Mouse (Mus musculus): ENCODE data around the gene Fcgr1. TPM values are rescaled to one million over a fixed set of nuclear protein-coding genes. Genes with fewer than 3 reads are reported as not detected.
"Not testable (repeated sequence)": the region's sequence is repeated elsewhere in the genome, so short reads cannot be mapped to it uniquely, and the experiment has no call there.

The Fcgr1 gene
- 2.4 and 3.6 TPM in 2 replicates for polyA plus RNA-seq (2015; fragmentation: Nextera tagmentation; extraction: Ambion mirVana)

- H3K27ac ChIP-seq, result no peak within 1 kb of the TSS
- no peaks in the 10 kb centered on the region for H3K9me3 ChIP-seq
- no peaks in the 10 kb centered on the region for H3K36me3 ChIP-seq
- no peak within 1 kb of the TSS for H3K9ac ChIP-seq
- no peak for ATAC-seq (ENCODE audit: borderline replicate concordance, extremely low read depth, low FRiP score, low TSS enrichment)
- 76% methylated on average over 4 of the region's 4 CpGs for WGBS
- H3K4me1 ChIP-seq, result no peaks in the 10 kb centered on the region
- no peak within 1 kb of the TSS for H3K4me2 ChIP-seq
- no peak within 1 kb of the TSS for H3K4me3 ChIP-seq
- no peaks in the 10 kb centered on the region for H3K27me3 ChIP-seq
These were observed at the start of gene Fcgr1 for GRCm38 (mm10) chr3:96293787-96294186. Gene Fcgr1, minus strand, starts transcription at chr3:96293969.

DNA sequence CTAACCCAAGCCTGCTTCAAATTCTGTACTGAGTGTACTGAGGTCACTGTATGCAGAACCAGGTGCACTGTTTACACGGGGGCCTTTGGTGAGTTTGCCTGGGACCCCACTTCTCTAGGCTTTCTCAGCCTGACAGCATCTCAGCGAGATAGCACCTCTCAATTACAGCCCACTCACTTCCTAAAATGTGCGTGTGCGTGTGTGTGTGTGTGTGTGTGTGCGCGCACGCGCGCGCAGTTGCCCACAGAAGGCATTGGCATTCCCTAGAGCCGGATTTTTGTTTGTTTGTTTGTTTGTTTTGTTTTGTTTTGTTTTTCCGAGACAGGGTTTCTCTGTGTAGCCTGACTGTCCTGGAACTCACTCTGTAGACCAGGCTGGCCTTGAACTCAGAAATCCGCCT is 48.9 kb upstream of the Fcgr1 start:
- not testable (repeated sequence) for H3K4me3 ChIP-seq; H3K9ac ChIP-seq; H3K36me3 ChIP-seq; H3K9me3 ChIP-seq; ATAC-seq (ENCODE audit: borderline replicate concordance, extremely low read depth, low FRiP score, low TSS enrichment); H3K4me2 ChIP-seq; H3K27ac ChIP-seq; H3K4me1 ChIP-seq
- peaks cover 67% of the 10 kb centered on the region for H3K27me3 ChIP-seq
- 48% methylated on average over 13 of the region's 13 CpGs for WGBS

GRCm38 (mm10) chr3:96342100-96342499 is 48.3 kb upstream of the Fcgr1 start:
- not testable (repeated sequence) for H3K4me2 ChIP-seq; H3K27ac ChIP-seq; H3K4me3 ChIP-seq; H3K9me3 ChIP-seq; H3K4me1 ChIP-seq; ATAC-seq (ENCODE audit: borderline replicate concordance, extremely low read depth, low FRiP score, low TSS enrichment); H3K36me3 ChIP-seq; H3K9ac ChIP-seq
- peaks cover 72% of the 10 kb centered on the region for H3K27me3 ChIP-seq
- WGBS, result 42% methylated on average over 3 of the region's 3 CpGs

GRCm38 (mm10) chr3:96340611-96341312 is 47.0 kb upstream of the Fcgr1 start:
- Histone ChIP-seq H3K4me1 (no peaks in the 10 kb centered on the region), H3K9ac (no peak overlapping the region), H3K4me3 (peak overlapping the region; percentile 4; the same call in 1 of the 2 replicates), H3K4me2 (peak overlapping the region; percentile 34), H3K27ac (no peak overlapping the region), H3K36me3 (no peaks in the 10 kb centered on the region), H3K9me3 (no peaks in the 10 kb centered on the region), H3K27me3 (peaks cover 86% of the 10 kb centered on the region)
- WGBS, result 4% methylated on average over 24 of the region's 24 CpGs
- no peak for ATAC-seq (ENCODE audit: borderline replicate concordance, extremely low read depth, low FRiP score, low TSS enrichment)

GRCm38 (mm10) chr3:96338849-96339480 is 45.2 kb upstream of the Fcgr1 start:
- no peaks in the 10 kb centered on the region for H3K36me3 ChIP-seq
- H3K4me2 ChIP-seq, result no peak overlapping the region
- ATAC-seq (ENCODE audit: borderline replicate concordance, extremely low read depth, low FRiP score, low TSS enrichment), result no peak

GRCm38 (mm10) chr3:96338043-96338442 is 44.3 kb upstream of the Fcgr1 start:
- Histone ChIP-seq H3K27me3 (peaks cover 92% of the 10 kb centered on the region), H3K4me2 (no peak overlapping the region), H3K9ac (no peak overlapping the region), H3K9me3 (no peaks in the 10 kb centered on the region), H3K4me3 (no peak overlapping the region), H3K36me3 (no peaks in the 10 kb centered on the region), H3K27ac (no peak overlapping the region), H3K4me1 (peaks cover 6% of the 10 kb centered on the region)
- ATAC-seq (ENCODE audit: borderline replicate concordance, extremely low read depth, low FRiP score, low TSS enrichment), result no peak
- WGBS, result 84% methylated on average over 8 of the region's 8 CpGs

More at GRCm38 (mm10) chr3:96338849-96339480, 45.2 kb upstream of the Fcgr1 start:
- H3K9me3 ChIP-seq, result no peaks in the 10 kb centered on the region
- WGBS, result 33% methylated on average over 16 of the region's 16 CpGs
- H3K4me3 ChIP-seq, result no peak overlapping the region
- peaks cover 2% of the 10 kb centered on the region for H3K4me1 ChIP-seq
- no peak overlapping the region for H3K27ac ChIP-seq
- no peak overlapping the region for H3K9ac ChIP-seq
- H3K27me3 ChIP-seq, result peaks cover 90% of the 10 kb centered on the region

GRCm38 (mm10) chr3:96337269-96337668 is 43.5 kb upstream of the Fcgr1 start:
- Histone ChIP-seq H3K9ac (no peak overlapping the region), H3K9me3 (no peaks in the 10 kb centered on the region), H3K4me3 (no peak overlapping the region), H3K27me3 (peaks cover 94% of the 10 kb centered on the region), H3K4me2 (no peak overlapping the region), H3K27ac (no peak overlapping the region), H3K4me1 (peaks cover 8% of the 10 kb centered on the region), H3K36me3 (no peaks in the 10 kb centered on the region)
- ATAC-seq (ENCODE audit: borderline replicate concordance, extremely low read depth, low FRiP score, low TSS enrichment), result no peak
- WGBS, result 86% methylated on average over 6 of the region's 6 CpGs

DNA sequence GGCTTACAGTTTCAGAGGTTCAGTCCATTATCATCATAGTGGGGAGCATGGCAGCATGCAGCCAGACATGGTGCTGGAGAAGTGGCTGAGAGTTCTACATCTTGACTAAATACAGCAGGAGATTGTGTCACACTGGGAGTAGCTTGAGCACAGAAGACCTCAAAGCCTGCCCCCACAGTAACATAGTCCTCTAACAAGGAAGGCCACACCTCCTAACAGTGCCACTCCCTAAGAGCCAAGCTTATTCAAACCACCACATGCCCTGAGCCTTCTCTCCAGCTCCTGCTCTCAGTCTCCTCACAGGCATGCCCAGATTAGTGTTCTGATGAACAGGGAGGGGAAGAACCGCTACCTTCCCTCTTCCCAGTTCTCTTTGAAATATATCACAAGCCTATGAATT is 42.9 kb upstream of the Fcgr1 start:
- ATAC-seq (ENCODE audit: borderline replicate concordance, extremely low read depth, low FRiP score, low TSS enrichment), result no peak
- 80% methylated on average over 1 of the region's 1 CpGs for WGBS

DNA sequence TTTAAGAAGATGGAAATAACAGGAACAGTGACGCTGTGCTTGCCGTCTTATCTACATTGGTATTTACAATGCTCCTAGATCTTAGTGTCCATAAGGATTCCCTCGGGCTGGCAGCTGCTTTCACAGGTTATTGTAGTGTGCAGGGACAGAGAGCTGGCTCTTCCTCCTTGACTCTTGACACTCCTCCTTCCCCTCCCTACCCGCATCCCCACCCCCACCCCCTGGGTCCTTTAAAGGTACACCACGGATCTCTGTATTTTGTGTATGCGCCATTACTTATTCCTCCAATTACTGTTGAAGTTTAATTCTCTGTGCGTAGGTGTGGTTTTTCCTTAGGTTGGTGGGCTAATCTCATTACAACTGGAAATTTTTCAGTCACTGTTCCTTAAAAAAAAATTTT is 41.8 kb upstream of the Fcgr1 start:
- H3K9me3 ChIP-seq, result no peaks in the 10 kb centered on the region
- no peak overlapping the region for H3K27ac ChIP-seq
- no peak overlapping the region for H3K9ac ChIP-seq
- H3K4me3 ChIP-seq, result no peak overlapping the region
- ATAC-seq (ENCODE audit: borderline replicate concordance, extremely low read depth, low FRiP score, low TSS enrichment), result no peak
- no peaks in the 10 kb centered on the region for H3K36me3 ChIP-seq
- peaks cover 9% of the 10 kb centered on the region for H3K4me1 ChIP-seq
- H3K4me2 ChIP-seq, result no peak overlapping the region
- WGBS, result 16% methylated on average over 7 of the region's 7 CpGs
- peaks cover 94% of the 10 kb centered on the region for H3K27me3 ChIP-seq

More for the DNA sequence above, 42.9 kb upstream of the Fcgr1 start:
- H3K36me3 ChIP-seq, result no peaks in the 10 kb centered on the region
- H3K27me3 ChIP-seq, result peaks cover 95% of the 10 kb centered on the region
- no peak overlapping the region for H3K4me2 ChIP-seq
- no peaks in the 10 kb centered on the region for H3K9me3 ChIP-seq
- no peak overlapping the region for H3K27ac ChIP-seq
- H3K4me3 ChIP-seq, result no peak overlapping the region
- peaks cover 9% of the 10 kb centered on the region for H3K4me1 ChIP-seq
- H3K9ac ChIP-seq, result no peak overlapping the region

DNA sequence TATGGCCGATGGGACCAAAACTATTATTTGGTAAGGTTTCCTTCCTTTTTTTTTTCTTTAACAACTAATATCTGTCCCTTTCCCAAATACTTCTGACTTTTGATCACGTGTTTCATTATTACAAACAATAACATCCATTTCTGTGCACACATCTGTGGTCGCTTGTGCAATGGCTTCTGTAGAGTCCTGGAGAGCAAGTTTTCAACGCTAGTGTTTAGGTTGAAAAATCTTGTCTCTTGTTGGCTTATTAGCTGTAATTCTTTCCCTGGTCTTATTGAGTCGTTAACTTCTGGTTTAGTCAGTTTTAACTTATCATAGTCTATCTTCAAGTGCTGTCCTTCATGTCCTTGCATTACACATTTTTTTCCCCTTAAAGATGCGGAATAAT is 41.4 kb upstream of the Fcgr1 start:
- no peak for ATAC-seq (ENCODE audit: borderline replicate concordance, extremely low read depth, low FRiP score, low TSS enrichment)

DNA sequence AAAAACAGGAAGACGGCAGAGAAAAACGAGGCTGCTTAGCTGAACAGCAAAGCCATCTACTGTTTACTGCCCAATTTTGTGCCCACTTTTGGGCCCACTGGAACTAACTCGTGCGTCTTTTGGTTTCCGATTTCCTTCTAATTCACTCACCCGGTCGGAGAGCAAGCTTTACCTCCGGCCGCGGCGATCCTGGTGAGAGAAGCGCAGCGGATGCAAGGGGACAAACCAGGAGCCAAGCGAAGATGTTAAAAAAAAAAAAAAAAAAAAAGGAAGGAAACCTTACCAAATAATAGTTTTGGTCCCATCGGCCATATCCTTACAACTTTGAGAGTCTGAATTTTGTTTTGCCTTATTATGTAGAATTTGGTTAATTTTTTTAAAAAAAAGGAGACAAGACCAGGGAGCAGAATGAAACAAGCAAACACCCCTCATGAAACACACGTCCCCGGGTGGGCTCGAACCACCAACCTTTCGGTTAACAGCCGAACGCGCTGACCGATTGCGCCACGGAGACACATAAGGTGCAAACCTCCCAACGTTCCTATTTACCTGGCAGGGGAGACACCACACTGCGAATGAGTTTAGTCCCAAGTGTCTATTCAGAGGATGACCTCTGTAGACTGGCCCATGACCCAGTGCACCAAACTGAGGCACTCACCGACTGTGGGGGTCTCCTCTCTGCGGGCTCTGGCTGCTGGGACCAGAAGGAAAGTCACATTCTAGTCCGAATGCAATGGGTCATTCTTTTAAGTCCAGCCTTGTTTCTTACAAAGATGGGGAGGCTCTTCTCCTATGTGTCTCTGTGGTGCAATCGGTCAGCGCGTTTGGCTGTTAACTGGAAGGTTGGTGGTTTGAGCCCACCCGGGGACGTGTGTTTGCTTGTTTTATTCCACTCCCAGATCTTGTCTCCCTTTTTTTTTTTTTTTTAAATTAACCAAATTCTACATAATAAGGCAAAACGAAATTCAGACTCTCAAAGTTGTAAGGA is 40.7 kb upstream of the Fcgr1 start:
- no peaks in the 10 kb centered on the region for H3K36me3 ChIP-seq
- H3K9ac ChIP-seq, result no peak overlapping the region
- H3K27me3 ChIP-seq, result peaks cover 98% of the 10 kb centered on the region
- H3K4me1 ChIP-seq, result peaks cover 9% of the 10 kb centered on the region
- H3K4me2 ChIP-seq, result peak overlapping the region; percentile 46
- peak overlapping the region; percentile 26 for H3K4me3 ChIP-seq
- WGBS, result 4% methylated on average over 36 of the region's 36 CpGs
- H3K27ac ChIP-seq, result no peak overlapping the region
- no peaks in the 10 kb centered on the region for H3K9me3 ChIP-seq
- no peak for ATAC-seq (ENCODE audit: borderline replicate concordance, extremely low read depth, low FRiP score, low TSS enrichment)

More for the DNA sequence above, 41.4 kb upstream of the Fcgr1 start:
- Histone ChIP-seq H3K9ac (no peak overlapping the region), H3K36me3 (no peaks in the 10 kb centered on the region), H3K4me1 (peaks cover 9% of the 10 kb centered on the region), H3K9me3 (no peaks in the 10 kb centered on the region), H3K4me2 (no peak overlapping the region), H3K4me3 (no peak overlapping the region), H3K27ac (no peak overlapping the region), H3K27me3 (peaks cover 95% of the 10 kb centered on the region)
- WGBS, result 50% methylated on average over 6 of the region's 6 CpGs

All from lung, embryonic 15.5 days (tissue).